Mouse (Mus musculus): Measurements from ENCODE around the gene Psd4.

Gene Psd4

DNA sequence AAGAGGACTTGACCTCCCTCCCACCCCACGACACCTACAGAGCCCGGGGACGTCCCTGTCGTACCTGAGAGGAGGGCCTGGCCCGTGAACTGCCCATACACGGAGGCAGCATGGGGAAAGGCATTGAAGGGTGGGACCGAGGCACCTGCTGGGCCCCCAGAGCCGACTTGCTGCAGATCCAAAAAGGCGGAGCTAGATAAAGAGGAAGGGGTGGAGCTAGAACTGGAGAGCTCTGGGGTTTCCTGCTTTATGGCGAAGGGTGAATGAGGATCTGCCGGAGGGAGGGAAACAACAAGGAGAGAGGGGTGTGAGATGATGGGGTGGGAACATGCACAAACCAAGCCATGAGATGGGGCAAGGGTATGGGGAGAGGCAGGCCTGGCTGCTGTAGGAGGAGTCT, 68.3 kb downstream of the Psd4 start:
- DNase-seq (ENCODE audit: low spot score), result no peak

DNA sequence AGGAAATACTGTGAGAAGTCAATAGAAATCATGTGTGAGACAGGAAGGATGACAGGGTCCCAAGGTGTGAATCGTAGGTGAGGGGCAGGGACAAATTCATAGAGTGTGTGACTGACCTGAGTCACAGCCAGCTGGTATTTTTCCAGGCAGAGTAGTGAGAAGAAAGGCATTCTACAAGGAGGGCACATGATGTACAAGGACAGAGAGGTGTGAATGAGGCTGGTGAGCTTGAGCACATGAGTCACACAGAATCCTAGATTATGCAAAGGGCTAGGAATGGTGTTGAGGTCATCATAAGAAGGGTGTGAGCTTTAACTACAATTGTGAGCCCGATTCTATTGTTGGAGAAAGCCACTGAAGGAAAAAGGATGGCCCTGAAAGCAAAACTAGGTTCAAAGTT, 72.7 kb downstream of the Psd4 start:
- DNase-seq (ENCODE audit: low spot score), result no peak

DNA sequence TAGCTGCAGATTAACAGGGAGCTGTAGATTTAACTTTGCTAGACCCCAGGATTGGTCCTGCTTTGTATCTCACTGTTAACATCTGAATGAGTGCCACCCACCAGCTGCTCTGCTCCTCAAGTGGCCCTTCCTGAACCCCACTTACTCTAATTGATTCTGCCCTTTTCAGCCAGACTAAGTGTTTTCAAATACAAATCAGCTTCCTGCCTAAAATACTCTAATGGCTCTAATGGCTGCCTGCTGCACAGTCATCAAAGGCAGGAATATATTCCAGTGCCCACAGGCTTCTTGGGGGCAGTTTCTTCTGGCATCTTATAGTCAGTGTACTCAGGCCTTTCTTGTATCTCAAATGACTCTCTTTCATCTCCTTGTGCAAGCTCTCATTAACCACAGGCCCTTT, 74.5 kb downstream of the Psd4 start:
- DNase-seq (ENCODE audit: low spot score), result no peak

DNA sequence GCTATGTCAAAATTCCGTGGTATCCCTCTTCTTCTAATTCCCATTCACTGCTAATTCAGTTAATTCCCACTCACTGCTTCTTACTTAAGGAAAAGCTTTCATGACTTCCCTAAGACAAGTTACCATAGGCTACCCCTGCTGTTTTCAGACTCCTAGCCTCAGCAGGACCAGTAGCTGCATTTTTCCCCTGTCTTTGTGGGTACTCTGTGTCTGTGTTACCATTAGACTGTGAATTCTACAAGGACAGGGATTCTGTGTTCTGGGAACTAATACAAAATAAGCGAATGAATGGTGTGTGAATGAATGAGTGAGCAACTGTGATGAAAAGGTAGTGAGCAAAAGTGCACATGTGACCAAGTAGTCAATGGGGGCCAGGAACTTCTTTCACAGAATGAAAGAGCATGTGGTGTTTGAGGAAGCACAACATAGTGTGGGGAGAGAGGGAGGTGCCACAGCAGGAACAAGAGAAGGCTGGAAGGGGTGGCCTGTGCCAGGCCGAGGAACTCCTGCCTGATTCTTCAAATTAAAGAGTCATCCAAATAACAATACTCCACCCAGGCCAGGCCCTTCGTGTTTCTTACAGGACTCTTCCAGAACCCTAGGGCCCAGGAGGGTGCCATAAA, 75.0 kb downstream of the Psd4 start:
- no peak for DNase-seq (ENCODE audit: low spot score)

DNA sequence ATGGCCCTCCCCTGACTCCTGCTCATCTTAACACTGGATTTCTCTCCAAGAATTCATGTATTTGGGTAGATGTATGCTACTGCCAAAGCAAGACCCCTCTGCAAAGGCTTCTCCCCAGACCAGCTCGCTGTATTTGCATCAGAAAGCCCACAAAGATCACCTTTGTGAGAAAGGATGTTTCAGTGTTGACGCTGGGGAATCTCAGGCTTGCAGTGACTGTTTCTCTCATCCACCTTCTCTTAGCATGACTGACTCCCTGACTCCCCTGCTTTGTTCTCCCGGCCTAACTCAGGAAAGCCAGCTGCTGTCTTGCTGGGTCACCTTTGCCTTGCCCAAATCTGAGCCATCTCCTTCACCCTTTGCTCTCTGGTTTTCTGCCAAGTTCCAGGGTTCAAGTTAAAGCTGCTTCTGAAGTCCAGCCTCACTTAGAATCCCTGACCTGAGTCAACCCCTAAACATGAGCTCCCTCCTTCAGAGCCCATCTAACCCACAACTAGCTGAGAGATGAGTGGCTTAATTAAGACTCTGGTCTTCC, 75.9 kb downstream of the Psd4 start:
- DNase-seq (ENCODE audit: low spot score), result no peak

DNA sequence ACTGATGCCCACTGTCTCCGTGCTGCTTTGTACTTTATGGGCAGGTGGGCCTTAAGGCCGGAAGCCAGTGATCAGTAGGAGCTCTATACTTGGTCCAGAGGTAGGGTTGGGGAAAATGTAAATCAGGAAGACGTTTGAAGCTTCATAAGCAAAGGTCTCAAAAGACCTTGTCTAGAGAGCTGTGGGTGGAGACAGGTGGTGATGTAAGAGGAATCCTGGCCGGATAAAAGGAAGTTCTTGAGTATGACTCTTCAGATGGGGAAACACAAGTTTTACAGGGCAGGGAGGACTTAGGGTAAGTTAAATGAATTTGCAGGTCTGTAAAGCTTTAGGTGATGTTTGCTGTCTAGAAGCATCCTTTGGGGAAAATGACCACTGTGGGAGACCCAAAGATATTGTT, 81.7 kb downstream of the Psd4 start:
- DNase-seq (ENCODE audit: low spot score), result no peak

DNA sequence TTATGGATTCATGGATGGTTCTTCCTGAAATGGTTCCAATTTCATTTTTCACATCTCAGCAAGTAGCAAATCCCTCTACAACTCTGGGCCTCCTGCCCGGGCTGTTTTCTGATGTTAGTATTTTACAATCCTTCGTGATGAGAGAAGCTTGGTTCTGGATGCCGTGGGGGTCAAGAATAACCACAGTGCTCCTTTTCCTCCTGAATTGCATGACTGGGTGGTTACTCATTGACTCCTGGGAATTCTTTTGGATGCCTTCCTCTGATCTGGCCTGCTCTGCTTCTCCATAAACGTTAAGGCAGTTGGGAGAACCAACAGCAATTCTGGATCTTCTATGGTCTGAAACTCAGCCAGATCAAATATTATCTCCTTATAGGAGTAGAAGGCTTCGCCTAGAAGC, 85.8 kb downstream of the Psd4 start:
- DNase-seq (ENCODE audit: low spot score), result no peak

DNA sequence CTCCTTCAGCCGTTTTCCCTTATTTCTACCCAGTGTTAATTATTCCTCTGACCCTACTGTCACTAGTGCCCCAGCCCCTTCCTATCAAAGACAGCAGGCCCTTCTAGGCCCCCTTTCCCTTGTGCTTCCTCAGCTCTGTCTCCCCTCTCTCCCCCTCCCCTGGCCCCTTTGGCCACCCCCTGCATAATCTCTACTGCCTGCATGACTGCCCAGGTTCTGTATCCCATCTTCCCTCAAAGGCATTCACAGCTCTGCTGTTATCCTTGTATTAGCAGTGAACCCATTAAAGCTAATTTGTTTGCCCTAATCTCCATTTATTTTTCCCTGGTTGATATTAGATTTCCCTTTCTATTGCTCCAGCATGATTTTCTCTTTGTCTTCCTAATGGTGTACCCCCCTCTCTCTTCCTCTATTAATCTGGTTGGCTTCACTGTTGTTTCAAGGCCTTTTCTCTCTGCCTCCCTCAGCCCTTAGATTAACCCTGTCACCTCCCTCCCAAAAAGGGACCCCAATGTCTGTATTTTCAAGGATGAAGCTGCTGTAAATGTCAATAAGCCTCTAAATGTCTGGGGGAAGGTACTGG, 87.1 kb downstream of the Psd4 start:
- DNase-seq (ENCODE audit: low spot score), result no peak

DNA sequence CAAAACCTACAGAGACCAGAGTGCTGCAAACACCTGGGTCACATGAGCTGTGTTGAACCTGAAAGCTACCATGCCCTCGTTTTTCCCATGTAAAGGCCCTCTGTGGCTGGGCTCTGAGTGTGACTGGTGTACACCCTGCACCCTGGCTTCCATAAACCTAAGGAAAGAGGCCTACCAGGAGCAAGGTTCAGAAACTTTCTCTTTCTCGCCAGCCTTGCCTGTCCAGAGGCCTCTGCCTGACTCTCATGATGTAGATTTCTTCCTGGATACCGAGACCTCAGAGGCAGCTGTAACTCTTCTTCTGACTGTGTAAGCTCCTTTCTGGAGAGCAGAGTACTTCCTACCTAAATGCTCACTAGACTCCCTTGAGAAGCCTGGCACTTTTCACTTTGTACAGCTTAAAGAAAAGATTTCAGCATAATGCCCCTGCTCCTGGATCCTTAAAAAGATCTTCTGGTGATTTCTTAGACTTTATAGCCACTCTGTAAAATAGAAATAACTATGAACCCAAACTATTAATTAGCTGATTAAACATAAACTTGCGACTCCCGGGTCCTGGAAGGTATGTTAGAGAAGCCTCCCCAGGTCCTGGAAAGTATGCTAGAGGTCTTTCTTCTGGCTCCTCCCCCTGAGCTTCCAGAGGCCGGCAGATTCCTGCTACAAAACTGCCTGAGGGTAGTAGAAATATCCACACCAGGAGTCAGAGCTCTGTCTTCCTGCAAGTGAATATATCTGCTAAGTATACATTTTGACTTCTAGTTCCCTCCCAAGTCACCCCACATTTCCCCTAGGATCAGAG, 87.9 kb downstream of the Psd4 start:
- no peak for DNase-seq (ENCODE audit: low spot score)

DNA sequence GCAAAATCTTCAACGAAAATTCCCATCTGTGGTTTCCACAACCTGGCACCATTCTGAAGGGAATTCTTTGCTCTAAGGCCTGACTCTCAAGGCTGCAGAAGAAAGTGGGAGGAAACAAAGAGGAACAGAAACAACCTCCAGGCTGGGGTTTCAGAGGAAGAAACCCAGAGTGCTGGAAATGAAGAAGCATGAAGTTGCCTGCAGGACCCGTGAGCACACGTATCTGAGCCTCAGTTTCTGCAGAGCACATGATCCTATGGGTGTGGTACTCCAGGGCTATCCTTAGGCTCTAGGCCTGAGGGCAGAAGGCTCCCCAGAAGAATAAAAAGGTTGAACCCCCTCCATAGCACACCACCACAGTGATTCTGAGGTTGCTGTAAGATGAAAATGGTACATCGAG, 89.5 kb downstream of the Psd4 start:
- DNase-seq (ENCODE audit: low spot score), result no peak

DNA sequence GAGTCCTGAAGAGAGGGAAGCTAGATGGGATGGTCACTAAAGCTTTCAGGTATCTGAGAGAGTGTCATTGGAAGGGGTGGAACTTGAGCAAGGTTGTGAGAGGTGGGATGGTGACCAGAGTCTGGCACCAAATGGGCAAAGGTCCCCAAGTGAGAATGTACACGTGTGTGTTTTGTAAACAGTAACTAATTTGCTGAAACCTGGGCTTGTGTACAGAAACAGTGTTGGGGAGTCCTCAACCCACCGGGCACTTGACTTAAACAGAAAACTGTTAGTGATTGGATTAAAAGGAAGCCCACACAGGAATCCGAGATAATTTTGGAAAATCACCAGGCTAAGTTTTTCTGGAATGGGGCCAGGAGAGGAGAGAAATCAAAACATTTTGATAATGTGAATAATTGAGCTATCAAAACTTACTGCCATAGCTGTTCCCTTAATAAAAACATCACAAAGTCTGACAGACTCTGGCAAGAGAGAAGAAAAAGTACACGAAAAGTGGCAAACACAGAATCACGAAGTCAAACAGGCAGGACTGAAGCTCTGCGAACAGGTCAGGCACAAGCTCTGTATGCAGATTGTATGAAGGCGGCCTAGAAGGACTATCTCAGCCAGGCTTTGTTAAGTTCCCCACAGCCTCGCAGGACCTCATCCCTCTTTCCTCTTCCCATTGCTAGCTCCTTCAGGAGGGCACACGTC, 92.9 kb downstream of the Psd4 start:
- DNase-seq (ENCODE audit: low spot score), result no peak

DNA sequence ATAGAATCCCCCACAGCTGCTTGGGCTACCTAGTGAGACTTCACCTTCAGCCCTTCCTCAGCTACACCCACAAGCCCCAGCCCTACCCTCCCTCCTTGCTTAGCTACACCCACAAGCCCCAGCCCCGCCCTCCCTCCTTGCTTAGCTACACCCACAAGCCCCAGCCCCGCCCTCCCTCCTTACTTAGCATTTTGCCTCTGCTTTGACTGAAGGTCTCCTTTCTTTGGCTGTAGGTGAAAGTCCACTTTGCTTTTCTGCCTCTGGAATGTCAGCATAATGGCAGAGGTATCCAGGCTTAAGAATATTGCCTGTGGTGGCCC, 93.4 kb downstream of the Psd4 start:
- DNase-seq (ENCODE audit: low spot score), result no peak
